Mouse (Mus musculus): ENCODE measurements around the gene Cbx6. TPM values are rescaled to one million over a fixed set of nuclear protein-coding genes. Genes with fewer than 3 reads are reported as not detected.

Cbx6 gene
- polyA plus RNA-seq, 1 experiment, result 10.4 TPM

- no peak for TF ChIP-seq GATA1 (IDR thresholded peaks at IDR 0.05; ENCODE audit: low read length)
Measured at GRCm38 (mm10) chr15:79797680-79798079, 36.8 kb downstream of the Cbx6 start.

GRCm38 (mm10) chr15:79797096-79797495 lies 37.4 kb downstream of the Cbx6 start:
- TF ChIP-seq GATA1 (IDR thresholded peaks at IDR 0.05; ENCODE audit: low read length), result no peak

DNA sequence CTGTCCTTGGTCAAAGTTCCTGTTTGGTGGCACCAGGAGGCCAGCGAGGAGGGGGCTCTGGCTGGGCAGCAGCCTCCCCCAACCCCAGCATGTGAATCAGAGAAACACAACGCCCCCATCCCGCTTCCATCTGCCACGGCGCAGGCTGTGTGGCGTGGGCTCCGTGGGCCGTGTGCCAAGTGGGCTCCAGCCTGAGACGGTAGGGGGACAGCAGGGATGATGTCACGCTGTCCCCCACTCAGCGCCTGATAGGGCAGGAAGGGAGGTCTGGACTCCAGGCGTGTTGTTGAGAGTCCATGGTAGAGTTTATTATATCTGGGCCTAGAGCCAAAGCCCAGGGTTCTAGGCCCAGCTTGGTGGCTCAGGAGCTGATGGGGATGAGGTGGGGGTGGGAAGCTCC lies 38.2 kb downstream of the Cbx6 start:
- no peak for TF ChIP-seq GATA1 (IDR thresholded peaks at IDR 0.05; ENCODE audit: low read length)

GRCm38 (mm10) chr15:79794173-79794572 lies 40.3 kb downstream of the Cbx6 start:
- TF ChIP-seq GATA1 (IDR thresholded peaks at IDR 0.05; ENCODE audit: low read length), result no peak

GRCm38 (mm10) chr15:79793076-79793475 lies 41.4 kb downstream of the Cbx6 start:
- TF ChIP-seq GATA1 (IDR thresholded peaks at IDR 0.05; ENCODE audit: low read length), result no peak

DNA sequence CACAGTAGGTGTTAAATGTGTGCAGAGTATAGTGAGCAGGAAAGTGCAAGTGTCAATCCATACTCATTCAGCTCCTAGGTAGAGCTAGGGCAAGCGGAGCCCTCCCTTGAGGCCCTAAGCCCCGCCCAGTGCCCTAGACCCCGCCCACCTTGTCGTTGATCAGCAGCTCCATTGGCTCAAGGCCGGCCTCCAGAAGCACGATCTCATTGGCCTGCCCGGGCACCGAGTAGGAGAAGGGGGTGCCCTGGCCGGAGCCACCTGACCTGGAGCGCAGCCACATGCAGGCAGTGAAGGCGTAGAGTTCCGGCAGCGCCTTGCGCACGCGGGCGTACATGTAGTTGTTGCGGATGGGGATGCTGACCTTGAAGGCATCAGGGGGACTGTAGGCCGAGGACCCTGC lies 42.0 kb downstream of the Cbx6 start:
- TF ChIP-seq GATA1 (IDR thresholded peaks at IDR 0.05; ENCODE audit: low read length), result no peak

- TF ChIP-seq GATA1 (IDR thresholded peaks at IDR 0.05; ENCODE audit: low read length), result no peak
Measured at GRCm38 (mm10) chr15:79791502-79791901, 43.0 kb downstream of the Cbx6 start.

DNA sequence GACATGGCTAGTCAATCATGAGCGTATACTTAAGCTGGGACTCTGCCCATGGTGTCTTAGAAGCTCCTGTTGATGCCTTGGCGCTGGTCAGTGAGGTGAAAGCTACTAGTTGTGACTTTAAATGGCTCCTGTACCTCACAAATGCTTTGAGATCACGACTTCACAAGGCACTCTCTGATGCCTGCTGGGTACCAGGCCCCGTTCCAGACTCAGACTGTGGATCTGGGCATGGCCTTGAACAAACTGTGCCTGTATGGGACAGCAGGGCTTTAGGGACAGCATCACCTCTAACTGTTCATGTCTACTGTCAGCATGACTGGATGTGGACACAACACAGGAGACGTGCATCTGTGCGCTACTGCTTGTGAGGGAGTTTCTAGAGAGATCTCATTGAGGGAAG lies 43.6 kb downstream of the Cbx6 start:
- TF ChIP-seq GATA1 (IDR thresholded peaks at IDR 0.05; ENCODE audit: low read length), result no peak

- TF ChIP-seq GATA1 (IDR thresholded peaks at IDR 0.05; ENCODE audit: low read length), result no peak
Measured at GRCm38 (mm10) chr15:79790111-79790510, 44.4 kb downstream of the Cbx6 start.

GRCm38 (mm10) chr15:79787815-79788214 lies 46.7 kb downstream of the Cbx6 start:
- TF ChIP-seq GATA1 (IDR thresholded peaks at IDR 0.05; ENCODE audit: low read length), result no peak

DNA sequence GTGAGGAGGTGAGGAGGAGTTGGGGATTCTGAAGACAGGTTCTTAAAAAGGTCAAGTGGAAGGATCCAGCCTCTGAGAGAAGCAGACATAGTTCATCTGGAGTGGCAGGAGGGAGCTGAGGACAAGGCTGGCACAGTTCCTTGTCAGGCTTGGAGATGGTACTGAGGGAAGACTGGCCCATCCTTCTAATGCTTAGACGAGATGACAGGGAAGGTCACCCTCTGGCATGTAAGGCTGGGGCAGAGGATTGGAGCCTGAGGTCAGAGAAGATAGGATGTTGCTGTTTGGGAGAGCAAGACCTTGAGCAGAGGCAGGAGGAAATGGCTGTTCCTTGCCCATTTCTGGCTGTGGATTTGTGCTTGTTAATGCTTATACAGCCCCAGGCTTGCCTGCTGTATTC lies 49.4 kb downstream of the Cbx6 start:
- no peak for TF ChIP-seq GATA1 (IDR thresholded peaks at IDR 0.05; ENCODE audit: low read length)

- TF ChIP-seq GATA1 (IDR thresholded peaks at IDR 0.05; ENCODE audit: low read length), result no peak
Measured at GRCm38 (mm10) chr15:79777749-79778148, 56.7 kb downstream of the Cbx6 start, which contains the start of gene Dnal4. TSS of gene Dnal4 (minus strand) at chr15:79777849.

DNA sequence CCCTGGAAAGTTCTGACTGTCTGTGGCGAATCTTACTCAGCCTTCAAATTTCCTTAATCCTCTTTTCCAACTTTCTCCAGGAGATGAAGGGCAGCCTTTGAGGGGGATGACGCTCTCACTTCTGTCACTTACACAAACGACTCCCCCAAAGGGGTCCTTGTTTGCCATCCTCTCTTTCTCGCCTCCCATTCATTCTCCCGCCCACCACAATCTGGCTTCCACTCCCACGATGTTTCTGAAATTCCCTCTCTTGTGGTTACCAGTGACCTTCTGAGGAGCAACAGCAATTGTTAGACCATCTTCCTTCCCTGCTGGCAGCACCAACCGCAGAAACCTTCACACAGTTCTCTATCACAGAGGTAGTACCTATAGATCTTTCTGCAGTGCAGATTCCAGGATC lies 58.8 kb downstream of the Cbx6 start:
- no peak for TF ChIP-seq GATA1 (IDR thresholded peaks at IDR 0.05; ENCODE audit: low read length)

DNA sequence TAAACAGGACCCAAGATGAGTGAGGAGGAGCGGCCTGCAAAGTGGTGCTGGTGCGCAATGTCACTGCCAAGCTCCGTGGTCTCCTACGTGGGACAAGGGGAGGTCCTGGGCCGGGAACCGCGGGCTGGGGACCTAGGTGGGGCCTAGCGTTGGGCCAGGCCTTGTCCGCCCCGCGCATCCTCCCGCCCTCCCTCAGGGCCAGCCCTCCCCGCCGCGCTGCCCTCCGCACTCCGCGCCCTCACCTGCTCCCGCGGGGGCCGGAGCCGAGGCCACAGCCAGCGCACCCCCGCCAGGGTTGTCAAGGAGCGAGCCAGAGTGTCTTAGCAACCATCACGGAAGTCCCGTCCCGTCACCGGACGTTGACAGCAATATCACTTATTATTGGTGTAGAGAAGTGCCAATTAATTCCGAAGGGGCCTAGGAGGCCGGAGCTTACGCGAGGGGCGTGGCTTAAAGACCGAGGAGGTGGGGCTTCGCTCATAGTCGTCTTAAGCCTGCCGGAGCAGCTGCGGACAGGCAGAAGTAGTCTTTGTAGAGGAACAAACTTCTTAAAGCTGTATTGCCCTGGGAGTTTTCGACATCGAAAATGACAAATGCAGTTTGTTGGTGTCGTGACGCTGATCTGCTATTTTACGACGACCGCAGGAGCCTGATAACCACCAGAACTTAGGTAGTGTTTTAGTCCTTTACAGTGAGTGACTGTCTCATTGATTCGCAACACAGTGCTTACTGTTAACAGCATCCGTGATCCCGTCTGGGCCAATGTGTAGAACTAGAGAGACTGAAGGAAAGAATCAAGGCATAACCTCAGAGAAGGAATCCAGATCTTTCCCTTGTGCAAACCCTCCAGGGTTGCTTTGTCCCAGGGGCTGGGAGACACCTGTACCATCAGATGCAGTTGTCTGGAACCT lies 60.1 kb downstream of the Cbx6 start:
- no peak for TF ChIP-seq GATA1 (IDR thresholded peaks at IDR 0.05; ENCODE audit: low read length)

Other genes starting within 250 kb of the Cbx6 start
- not detected in 2 replicates for gene Dmc1, start 229.6 kb downstream of the Cbx6 start, polyA plus RNA-seq (2012)
- gene Fam227a, start 175.7 kb downstream of the Cbx6 start, polyA plus RNA-seq (2012), result 0.13 TPM in 1 of 2 replicates, not detected in the other
- gene Cby1, start 175.5 kb downstream of the Cbx6 start, polyA plus RNA-seq (2012), result 95.3 and 121 TPM in 2 replicates
- 168 and 172 TPM in 2 replicates for gene Tomm22, start 163.8 kb downstream of the Cbx6 start, polyA plus RNA-seq (2012)
- 27.5 and 38.9 TPM in 2 replicates for gene Josd1, start 146.8 kb downstream of the Cbx6 start, polyA plus RNA-seq (2012)
- gene Gtpbp1, start 143.8 kb downstream of the Cbx6 start, polyA plus RNA-seq (2012), result 126 and 161 TPM in 2 replicates
- gene Sun2, start 92.2 kb downstream of the Cbx6 start, polyA plus RNA-seq (2012), result 28.7 and 33.4 TPM in 2 replicates
- gene Dnal4, start 56.8 kb downstream of the Cbx6 start, polyA plus RNA-seq (2012), result 21.8 and 30.7 TPM in 2 replicates
- 0.04 TPM in 1 of 2 replicates, not detected in the other for gene Nptxr, start 29.9 kb downstream of the Cbx6 start, polyA plus RNA-seq (2012)
- not detected in 2 replicates for gene Npcd, start 451 bp downstream of the Cbx6 start, polyA plus RNA-seq (2012)
- 0.64 and 0.77 TPM in 2 replicates for gene Apobec3, start 57.0 kb upstream of the Cbx6 start, polyA plus RNA-seq (2012)
- gene Cbx7, start 136.4 kb upstream of the Cbx6 start, polyA plus RNA-seq (2012), result 8.4 and 9.6 TPM in 2 replicates
- gene Pdgfb, start 180.3 kb upstream of the Cbx6 start, polyA plus RNA-seq (2012), result not detected in 2 replicates